Mouse (Mus musculus): ENCODE data around the gene Kif13a.

- TF ChIP-seq CTCF (IDR thresholded peaks at IDR 0.05; ENCODE audit: control insufficient read depth, insufficient read depth, low read length) (peak; percentile 40; the same call in 1 of the 2 replicates), POLR2A (IDR thresholded peaks at IDR 0.05; ENCODE audit: borderline replicate concordance, control insufficient read depth, low read depth, low read length) (no peak)
These were observed 226.5 kb downstream of the Kif13a start for GRCm38 (mm10) chr13:46703138-46703537.

Data from bone marrow, adult 2 months (tissue).